Mouse (Mus musculus): Measurements from ENCODE around the gene Lctl.

- TF ChIP-seq TBP (IDR thresholded peaks at IDR 0.05; ENCODE audit: low read depth, low read length) (no peak), EP300 (IDR thresholded peaks at IDR 0.05; ENCODE audit: low read depth in 1 of 2, low read length in 2 of 2) (no peak)
Measured at GRCm38 (mm10) chr9:64078386-64078792, 38.6 kb upstream of the Lctl start.
